Mouse (Mus musculus) right cerebral cortex, postnatal 36 days (tissue): ENCODE results near the gene Sgcg.

ENCODE experiments used
- DNase-seq, 2 experiments: peaks; one replicate each; pipeline ENCODE4 v3.0.0; 2022; ENCODE audit warnings: low spot score in 2 of 2, mixed read lengths in 1 of 2

The Sgcg gene

GRCm38 (mm10) chr14:61232016-61232568, 26.2 kb downstream of the Sgcg start:
- no peak for DNase-seq

GRCm38 (mm10) chr14:61230179-61230578, 28.1 kb downstream of the Sgcg start:
- no peak for DNase-seq

GRCm38 (mm10) chr14:61229763-61230162, 28.5 kb downstream of the Sgcg start:
- no peak for DNase-seq

- DNase-seq: no peak
Measured at GRCm38 (mm10) chr14:61226151-61226550, 32.1 kb downstream of the Sgcg start.

GRCm38 (mm10) chr14:61224387-61225077, 33.8 kb downstream of the Sgcg start:
- DNase-seq: no peak

- DNase-seq: no peak
Measured at GRCm38 (mm10) chr14:61223740-61224139, 34.5 kb downstream of the Sgcg start.

- no peak for DNase-seq
Measured at GRCm38 (mm10) chr14:61222506-61222905, 35.8 kb downstream of the Sgcg start.

- DNase-seq: no peak
Measured at GRCm38 (mm10) chr14:61221166-61221565, 37.1 kb downstream of the Sgcg start.

GRCm38 (mm10) chr14:61211754-61212153, 46.5 kb downstream of the Sgcg start:
- DNase-seq: no peak

GRCm38 (mm10) chr14:61210111-61210510, 48.2 kb downstream of the Sgcg start:
- no peak for DNase-seq

GRCm38 (mm10) chr14:61194416-61194815, 63.9 kb downstream of the Sgcg start:
- DNase-seq: no peak

GRCm38 (mm10) chr14:61192326-61192725, 66.0 kb downstream of the Sgcg start:
- no peak for DNase-seq

- DNase-seq: no peak
Measured at GRCm38 (mm10) chr14:61191904-61192303, 66.4 kb downstream of the Sgcg start.

GRCm38 (mm10) chr14:61173229-61173628, 85.1 kb downstream of the Sgcg start:
- DNase-seq: peak in 1 of 2 experiments; percentile 55

GRCm38 (mm10) chr14:61172548-61173158, 85.6 kb downstream of the Sgcg start:
- DNase-seq: peak; percentile 99 to 100

GRCm38 (mm10) chr14:61171261-61171970, 86.9 kb downstream of the Sgcg start:
- no peak for DNase-seq
